Mouse (Mus musculus) layer of hippocampus, adult 2 months (tissue): ENCODE data around the gene Tnfaip2. TPM values are rescaled to one million over a fixed set of nuclear protein-coding genes. Genes with fewer than 3 reads are reported as not detected.

Experiments
- DNase-seq, 2 experiments: peaks; one replicate each; pipeline ENCODE4 v3.0.0; 2022; ENCODE audit warnings: low spot score in 2 of 2
- H3K27ac ChIP-seq: fragments of 200-600 bp; 2 replicates; pipeline ENCODE4 v1.8.1; 2022
- H3K4me3 ChIP-seq: fragments of 200-600 bp; 2 replicates; pipeline ENCODE4 v1.8.1; 2022; ENCODE audit warnings: mild to moderate bottlenecking
- CTCF ChIP-seq: fragments of 200-600 bp; conservative IDR thresholded peaks from 2 replicates; pipeline ENCODE4 v1.8.1; 2022; ENCODE audit warnings: antibody characterized with exemption, mild to moderate bottlenecking, moderate library complexity
- total RNA-seq, 2 experiments: library from RNA; stranded (reverse); gene quantifications; 2 replicates each; pipeline ENCODE4 v1.2.3; 2021

The Tnfaip2 gene
- total RNA-seq, 2 experiments from 2014 or later = 0.59 to 0.76 TPM

DNA sequence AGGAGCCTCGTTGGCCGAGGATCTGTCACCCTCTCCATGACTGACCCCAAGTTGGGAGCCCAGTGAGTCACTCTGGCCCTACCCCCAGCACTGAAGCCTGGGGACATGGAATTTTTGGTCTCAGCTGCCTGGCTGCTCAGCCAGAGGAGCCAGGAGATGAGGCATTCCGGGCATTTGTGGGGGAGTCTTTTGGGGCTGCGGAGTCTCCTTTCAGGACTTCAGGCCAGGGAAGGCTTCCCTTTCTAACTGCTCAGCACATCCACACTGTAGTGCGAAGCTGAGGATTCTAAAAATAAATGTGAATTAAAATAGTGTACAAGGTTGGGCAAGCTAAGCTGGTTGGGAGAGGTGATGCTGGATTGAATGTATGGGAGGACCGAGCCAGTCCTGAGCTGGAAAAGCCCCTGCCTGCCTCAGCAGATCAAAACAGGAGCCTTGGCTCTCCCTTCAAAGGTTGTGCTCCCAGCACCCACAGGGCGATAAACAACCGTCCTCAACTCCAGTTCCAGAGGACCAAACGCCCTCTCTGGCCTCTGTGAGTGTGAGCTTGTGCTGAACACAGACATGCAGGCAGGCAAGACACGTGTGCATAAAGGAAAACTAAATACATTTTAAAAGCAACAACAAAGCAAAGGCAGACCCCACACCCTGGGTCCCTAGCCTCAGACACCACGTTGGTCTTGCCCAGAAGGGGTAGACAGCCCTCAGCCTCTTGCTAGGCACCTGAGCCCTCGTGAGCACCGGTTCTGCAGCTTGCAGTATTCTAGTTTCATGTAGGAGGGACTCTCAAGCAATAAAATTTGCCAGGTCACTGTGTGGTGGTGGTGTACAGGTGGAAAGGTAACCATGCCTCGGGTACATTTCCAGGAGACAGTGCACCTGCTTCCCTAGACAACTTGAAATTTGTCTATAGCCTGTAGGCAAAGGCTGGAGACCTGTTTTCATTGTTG lies 11.1 kb upstream of the Tnfaip2 start:
- no peak overlapping the region for H3K4me3 ChIP-seq
- no peak for DNase-seq
- no peak for TF ChIP-seq CTCF
- no peak overlapping the region for H3K27ac ChIP-seq

DNA sequence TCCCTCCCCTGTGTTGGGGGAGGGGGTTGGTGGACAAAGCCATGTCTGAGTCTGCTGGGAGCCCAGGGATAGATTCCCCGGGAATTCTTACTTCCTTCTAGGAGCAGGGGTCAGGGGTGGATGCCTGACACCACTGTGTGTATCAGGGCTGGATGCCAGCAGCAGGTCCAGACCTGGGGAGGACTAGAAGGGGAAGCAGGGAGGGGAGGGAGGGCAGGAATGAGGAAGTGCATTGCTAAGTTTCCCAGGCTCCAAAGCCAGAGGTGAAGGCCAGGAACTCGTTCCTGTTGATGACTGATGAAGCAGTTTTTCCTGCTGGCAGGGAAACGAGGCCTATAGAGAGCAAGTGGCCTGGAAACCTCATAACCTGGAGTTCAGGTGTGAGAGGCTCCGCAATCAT lies 10.2 kb upstream of the Tnfaip2 start:
- DNase-seq = no peak
- TF ChIP-seq CTCF = no peak
- H3K27ac ChIP-seq = no peak overlapping the region
- no peak overlapping the region for H3K4me3 ChIP-seq

DNA sequence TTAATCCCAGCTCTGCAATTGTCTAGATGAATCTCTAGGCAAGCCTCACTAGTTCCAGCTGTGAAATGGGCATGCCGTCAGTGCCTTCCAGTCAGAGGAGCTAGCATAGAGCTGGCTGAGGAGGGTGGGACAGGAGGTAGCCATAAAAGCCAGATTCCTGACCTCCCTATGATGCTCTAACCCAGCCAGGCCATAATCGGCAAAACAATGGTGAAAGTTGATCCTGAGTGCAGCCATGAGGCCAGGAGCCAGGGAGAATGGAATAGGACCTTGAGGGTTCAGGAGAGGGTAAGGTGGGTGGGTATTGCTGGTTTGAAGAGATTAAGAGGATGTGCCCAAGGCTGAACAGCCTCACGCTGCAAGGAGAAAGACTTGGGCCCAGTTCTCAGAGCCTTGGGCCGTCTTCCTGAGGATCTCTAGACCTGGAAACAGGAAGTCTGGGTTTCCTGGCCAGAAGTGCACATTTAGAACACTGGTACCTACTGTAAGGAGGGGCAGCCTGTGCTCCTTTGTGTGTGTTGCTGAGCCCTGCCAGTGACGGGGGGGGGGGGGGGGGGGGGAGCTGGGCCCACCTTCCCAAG lies 9.4 kb upstream of the Tnfaip2 start:
- no peak overlapping the region for H3K27ac ChIP-seq

DNA sequence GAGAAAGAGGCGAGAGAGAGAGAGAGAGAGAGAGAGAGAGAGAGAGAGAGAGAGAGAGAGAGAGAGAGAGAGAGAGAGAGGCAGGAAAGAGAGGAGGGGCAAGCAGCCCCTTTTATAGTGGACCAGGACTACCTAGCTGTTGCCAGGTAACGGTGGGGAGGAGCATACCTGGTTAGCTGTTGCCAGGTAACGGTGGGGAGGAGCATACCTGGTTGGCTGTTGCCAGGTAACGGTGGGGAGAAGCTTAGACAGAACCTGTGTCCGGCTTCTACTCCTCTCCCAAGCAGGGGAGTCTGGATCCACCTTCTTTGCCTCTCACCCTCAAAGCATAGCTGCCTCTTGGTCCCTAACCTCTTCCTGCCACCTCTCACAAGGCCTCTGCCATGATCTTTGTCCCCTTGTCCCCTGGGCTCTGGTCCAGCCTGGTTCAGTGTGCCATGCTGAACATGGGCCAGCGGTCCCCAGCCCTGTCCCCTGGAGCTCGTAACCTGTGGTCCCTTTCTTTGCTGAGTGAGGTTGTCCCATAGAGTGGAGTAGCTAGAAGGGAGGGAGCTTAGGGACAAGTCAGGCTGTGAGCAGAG lies 8.0 kb upstream of the Tnfaip2 start:
- Histone ChIP-seq H3K4me3 (no peak overlapping the region), H3K27ac (no peak overlapping the region)
- DNase-seq = no peak
- no peak for TF ChIP-seq CTCF

More for the DNA sequence above, 9.4 kb upstream of the Tnfaip2 start:
- no peak for DNase-seq
- TF ChIP-seq CTCF = no peak
- H3K4me3 ChIP-seq = no peak overlapping the region

DNA sequence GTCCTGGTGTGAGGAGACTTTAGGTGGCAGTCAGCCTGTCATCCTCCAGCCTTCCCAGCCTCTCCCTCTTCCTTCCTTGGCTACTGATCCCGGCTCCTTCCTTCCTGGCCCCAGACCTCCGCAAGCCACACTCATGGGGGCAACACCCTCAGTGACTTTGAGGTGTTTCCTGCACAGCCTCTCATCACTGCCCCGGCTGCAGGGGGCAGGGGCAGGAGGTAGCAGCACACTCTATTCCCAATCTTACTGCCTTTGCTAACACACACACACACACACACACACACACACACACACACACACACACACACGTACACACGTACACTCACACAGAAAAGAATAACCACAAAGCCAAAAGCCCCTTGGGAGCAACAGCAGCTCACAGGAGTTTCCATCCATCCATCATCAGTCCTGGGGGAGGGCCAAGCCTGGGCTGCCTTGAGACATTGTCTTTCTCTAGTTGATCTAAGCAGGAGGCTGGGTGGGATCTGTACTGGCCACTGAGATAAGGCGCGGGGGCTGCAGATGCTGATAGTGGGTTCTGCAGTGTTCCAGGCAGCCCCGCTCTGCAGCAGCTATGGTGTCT lies 7.4 kb upstream of the Tnfaip2 start:
- Histone ChIP-seq H3K4me3 (no peak overlapping the region), H3K27ac (no peak overlapping the region)
- no peak for TF ChIP-seq CTCF
- no peak for DNase-seq

DNA sequence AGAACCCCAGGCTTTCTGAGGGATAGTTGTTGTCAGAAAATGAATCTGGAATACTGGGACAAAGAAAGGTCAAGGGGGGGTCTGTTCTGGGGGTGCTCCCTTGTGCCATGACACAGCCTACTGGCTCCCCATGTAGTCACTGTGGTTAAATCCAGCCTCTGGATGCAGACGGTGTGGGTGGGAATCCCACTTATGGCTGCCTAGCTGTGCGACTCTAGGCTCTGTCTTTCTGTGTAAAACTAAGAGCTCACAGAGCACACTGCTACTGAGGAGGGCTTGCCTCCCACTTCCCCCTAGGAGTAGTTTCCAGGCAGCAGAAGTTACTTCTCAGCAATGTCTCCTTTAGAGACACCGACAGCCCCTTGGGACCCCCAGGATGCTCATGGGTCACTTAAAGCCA lies 6.1 kb upstream of the Tnfaip2 start:
- no peak for TF ChIP-seq CTCF
- Histone ChIP-seq H3K4me3 (no peak overlapping the region), H3K27ac (no peak overlapping the region)
- no peak for DNase-seq

DNA sequence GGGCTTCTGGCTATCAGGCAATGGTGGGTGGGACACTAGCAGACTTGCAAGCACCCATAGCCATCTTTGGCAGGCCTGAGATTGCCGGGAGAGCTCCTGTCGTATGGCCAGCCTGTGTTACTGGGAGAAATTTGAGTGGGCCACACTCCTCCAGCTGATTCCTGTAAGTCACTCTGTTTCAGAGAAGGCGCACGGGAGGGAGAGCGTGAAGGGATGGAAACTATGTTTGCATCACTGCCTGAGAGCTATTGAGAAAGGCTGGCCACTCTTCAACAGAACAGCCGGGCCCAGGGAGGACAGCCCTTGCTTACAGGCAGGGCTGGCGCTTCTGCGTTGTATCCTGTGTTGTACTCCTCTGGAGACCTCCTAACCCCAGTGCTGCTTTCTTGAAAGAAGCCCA lies 5.6 kb upstream of the Tnfaip2 start:
- no peak overlapping the region for H3K27ac ChIP-seq
- DNase-seq = no peak
- no peak for TF ChIP-seq CTCF
- no peak overlapping the region for H3K4me3 ChIP-seq

DNA sequence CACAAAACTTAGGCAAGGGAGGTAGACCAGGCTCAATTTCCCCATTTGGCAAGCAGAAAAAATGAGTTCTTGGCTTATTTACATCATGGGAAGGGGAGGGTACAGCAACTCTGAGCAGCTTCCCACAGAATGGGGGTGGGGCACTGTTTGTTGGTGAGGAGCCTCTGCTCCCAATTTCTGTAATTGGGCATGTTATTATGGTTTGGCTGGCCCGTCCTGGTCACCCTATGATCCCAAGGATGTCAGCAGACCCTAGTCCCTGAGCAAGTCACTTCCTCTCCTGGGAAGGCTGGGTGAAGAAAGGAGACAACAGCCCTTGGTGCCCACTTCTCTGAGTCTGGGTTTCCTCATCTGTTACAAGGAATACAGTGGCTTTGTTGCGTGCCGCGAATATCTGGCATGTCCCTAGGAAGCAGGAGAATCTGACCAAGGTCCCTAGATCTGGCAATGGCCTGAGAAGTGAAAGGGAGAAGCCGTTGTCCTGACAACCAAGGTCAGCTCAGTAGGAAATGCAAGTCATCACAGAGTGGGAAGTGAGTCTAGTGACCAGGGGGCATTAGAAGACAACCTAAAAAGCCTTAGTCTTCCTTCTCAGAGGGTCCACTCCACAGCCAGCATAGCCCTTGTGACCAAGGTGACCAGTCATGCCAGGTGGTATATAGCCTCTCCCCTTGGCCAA lies 4.9 kb upstream of the Tnfaip2 start:
- DNase-seq = no peak
- Histone ChIP-seq H3K4me3 (no peak overlapping the region), H3K27ac (no peak overlapping the region)
- TF ChIP-seq CTCF = no peak

DNA sequence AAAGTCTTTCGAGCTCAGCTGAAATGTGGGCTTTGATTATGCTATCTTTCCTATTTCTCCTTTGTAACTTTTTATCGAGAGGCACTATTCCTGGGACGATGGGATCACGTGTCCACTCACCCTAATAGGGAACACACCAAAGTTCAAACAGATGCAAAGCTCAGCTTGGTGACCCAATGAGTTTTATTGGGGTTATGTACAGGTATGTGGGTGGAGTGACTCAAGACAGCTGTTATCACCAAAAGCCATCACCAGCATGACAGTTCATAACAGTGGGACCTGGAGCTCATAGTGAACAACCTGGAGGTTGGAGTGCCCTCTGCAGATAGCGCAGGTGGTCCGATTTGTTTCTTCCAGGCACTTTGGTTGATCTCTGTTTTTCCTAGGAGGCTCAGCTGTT lies 3.4 kb upstream of the Tnfaip2 start:
- TF ChIP-seq CTCF = no peak
- DNase-seq = no peak
- no peak overlapping the region for H3K4me3 ChIP-seq

DNA sequence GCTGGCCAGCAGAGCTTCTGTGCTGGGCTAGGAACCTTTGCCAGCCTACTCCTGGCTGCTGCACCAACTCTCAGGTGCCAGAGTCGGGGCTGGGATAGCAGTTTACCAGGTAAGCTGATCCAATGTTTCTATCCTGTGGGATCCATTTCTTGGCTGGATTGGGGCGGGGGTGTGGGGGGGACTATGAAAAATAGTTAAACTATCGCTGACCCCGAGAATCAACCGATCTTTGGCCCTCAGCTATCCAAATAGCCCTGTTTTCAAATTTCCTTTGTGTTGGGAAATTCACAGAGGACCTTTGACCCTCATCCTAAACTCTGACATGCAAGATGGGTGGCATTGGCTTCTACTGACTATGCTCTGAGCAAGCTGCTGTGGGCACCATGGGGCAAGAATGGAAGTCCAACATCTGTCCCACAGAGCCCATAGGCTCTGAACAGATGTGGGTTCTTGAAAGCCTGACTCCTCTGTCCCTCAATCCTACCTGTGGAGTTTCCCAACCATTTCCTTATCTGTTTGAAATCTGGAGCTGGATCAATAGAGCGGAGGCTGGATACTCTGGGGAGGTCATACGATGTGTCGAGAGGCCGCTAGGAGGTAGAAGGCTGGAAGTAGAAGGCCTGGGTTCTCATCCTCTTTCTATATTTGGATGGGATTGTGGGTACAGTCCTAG lies 1.4 kb upstream of the Tnfaip2 start:
- no peak for DNase-seq
- no peak overlapping the region for H3K27ac ChIP-seq
- H3K4me3 ChIP-seq = no peak overlapping the region
- TF ChIP-seq CTCF = no peak

More for the DNA sequence above, 3.4 kb upstream of the Tnfaip2 start:
- H3K27ac ChIP-seq = no peak overlapping the region

DNA sequence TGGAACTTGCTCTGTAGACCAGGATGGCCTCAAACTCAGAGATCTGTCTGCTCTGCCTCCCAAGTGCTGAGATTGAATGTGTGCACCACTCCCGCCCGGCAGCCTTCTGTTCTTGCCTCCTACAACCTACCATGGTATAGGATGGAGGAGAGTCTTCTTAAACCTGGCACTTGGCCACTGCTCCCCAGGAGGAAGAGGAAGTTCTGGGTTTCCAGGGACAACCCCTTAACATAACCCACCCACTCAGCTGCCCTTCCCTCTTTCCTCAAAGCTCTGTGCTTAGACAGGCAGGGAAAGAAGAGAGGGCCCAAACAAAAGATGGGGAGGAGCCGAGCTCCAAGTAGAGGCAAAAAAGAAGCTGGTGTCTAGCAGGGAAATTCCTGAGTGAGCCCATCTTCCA lies 746 bp upstream of the Tnfaip2 start:
- no peak overlapping the region for H3K4me3 ChIP-seq
- TF ChIP-seq CTCF = no peak
- DNase-seq = no peak
- H3K27ac ChIP-seq = no peak overlapping the region
